Mouse (Mus musculus) bone marrow macrophage, adult 2 months (primary cell): ENCODE data around the gene Mrps35. TPM values are rescaled to one million over a fixed set of nuclear protein-coding genes. Genes with fewer than 3 reads are reported as not detected.

ENCODE experiments used
- H3K27ac ChIP-seq: 2 replicates; pipeline ENCODE4 v1.5.1; 2012; ENCODE audit warnings: low read depth, low read length; ENCODE audit not compliant: insufficient read depth
- H3K4me1 ChIP-seq: 2 replicates; pipeline ENCODE4 v1.6.1; 2012; ENCODE audit warnings: low read length; ENCODE audit not compliant: control insufficient read depth, insufficient read depth
- H3K4me3 ChIP-seq: 2 replicates; pipeline ENCODE4 v1.5.1; 2012; ENCODE audit warnings: mild to moderate bottlenecking, low read length, moderate library complexity; ENCODE audit not compliant: insufficient read depth
- CTCF ChIP-seq: IDR thresholded peaks from 2 replicates; pipeline ENCODE4 v1.5.1; 2012; ENCODE audit warnings: low read depth, mild to moderate bottlenecking, low read length, moderate library complexity
- POLR2A ChIP-seq: IDR thresholded peaks from 2 replicates; pipeline ENCODE4 v1.6.1; 2012; ENCODE audit warnings: mild to moderate bottlenecking, low read depth, low read length, borderline replicate concordance
- polyA plus RNA-seq: library from polyadenylated mRNA; stranded (reverse); fragments of >200 nt; gene quantifications from 2 replicates; pipeline ENCODE4 v1.2.4, GENCODE M21; 2012; ENCODE audit not compliant: missing spikeins, insufficient read depth, insufficient read length

The Mrps35 gene
- polyA plus RNA-seq, 1 experiment = 43.3 TPM

DNA sequence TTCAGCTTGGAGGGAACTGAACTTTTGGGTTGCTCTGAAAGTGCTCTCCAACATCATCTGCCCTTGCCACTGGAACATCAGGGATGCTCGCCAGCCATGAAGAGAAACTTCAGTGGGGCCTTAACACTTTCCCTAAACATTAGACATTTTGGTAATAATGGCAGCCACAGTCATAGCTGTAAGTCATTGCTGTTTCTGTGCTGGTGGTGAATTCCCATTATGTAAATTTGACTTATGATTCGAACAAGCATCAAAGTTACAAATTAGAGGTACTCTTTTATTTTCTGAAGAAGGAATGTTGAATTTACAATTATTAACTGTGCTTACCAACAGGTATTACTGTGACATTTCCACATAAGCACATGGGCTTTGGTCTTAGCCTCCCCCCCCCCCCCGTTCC is 75.6 kb downstream of the Mrps35 start:
- TF ChIP-seq POLR2A = no peak
- no peak for TF ChIP-seq CTCF
- no peak overlapping the region for H3K4me3 ChIP-seq
- H3K4me1 ChIP-seq = no peaks in the 10 kb centered on the region; the same call in 1 of the 2 replicates
- no peak overlapping the region for H3K27ac ChIP-seq

DNA sequence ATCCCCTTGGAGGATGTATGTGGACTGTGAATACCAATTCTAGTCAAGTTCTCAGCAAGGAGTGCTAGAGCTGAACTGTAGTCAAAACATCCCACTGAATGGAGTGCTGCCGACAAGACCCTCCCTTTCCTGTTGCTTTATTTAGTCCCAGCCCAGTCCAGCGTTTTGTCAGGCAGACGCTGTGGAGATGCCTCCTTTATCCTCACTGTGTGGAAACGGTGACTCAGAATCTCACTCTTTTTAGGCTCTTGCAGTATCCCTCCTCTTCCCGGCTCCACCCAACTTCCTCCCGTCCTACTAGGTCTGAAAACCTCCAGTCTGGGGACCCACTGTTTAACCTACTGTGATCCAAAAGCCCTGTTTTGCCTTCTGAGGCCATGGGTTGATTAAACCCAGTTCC is 78.8 kb downstream of the Mrps35 start:
- H3K4me3 ChIP-seq = no peak overlapping the region
- H3K4me1 ChIP-seq = no peaks in the 10 kb centered on the region; the same call in 1 of the 2 replicates
- TF ChIP-seq CTCF (no peak), POLR2A (no peak)
- no peak overlapping the region for H3K27ac ChIP-seq

Other genes starting within 250 kb of the Mrps35 start
- gene Arntl2, start 246.7 kb upstream of the Mrps35 start, polyA plus RNA-seq = 1.9 and 2.7 TPM in 2 replicates
- not detected in 2 replicates for gene Smco2, start 192.7 kb upstream of the Mrps35 start, polyA plus RNA-seq
- 30.9 and 31.2 TPM in 2 replicates for gene Ppfibp1, start 154.3 kb upstream of the Mrps35 start, polyA plus RNA-seq
- not detected in 2 replicates for gene 1700034J05Rik, start 88.3 kb upstream of the Mrps35 start, polyA plus RNA-seq
- not detected in 2 replicates for gene Rep15, start 10.2 kb upstream of the Mrps35 start, polyA plus RNA-seq
- gene Mansc4, start 44.3 kb downstream of the Mrps35 start, polyA plus RNA-seq = not detected in 2 replicates
- 5.1 and 6.4 TPM in 2 replicates for gene Klhl42, start 48.6 kb downstream of the Mrps35 start, polyA plus RNA-seq
- gene Pthlh, start 221.4 kb downstream of the Mrps35 start, polyA plus RNA-seq = not detected in 2 replicates